Mouse (Mus musculus) gastrocnemius, postnatal 14 days (tissue): ENCODE measurements around the gene Prlr. TPM values are rescaled to one million over a fixed set of nuclear protein-coding genes. Genes with fewer than 3 reads are reported as not detected.

ENCODE experiments used
- total RNA-seq, 2 experiments: library from RNA; stranded (reverse); gene quantifications; 2 replicates each; pipeline ENCODE4 v1.2.3; 2021

The Prlr gene
- total RNA-seq, 2 experiments from 2014 or later = 1.3 to 2.0 TPM

Other genes starting within 250 kb of the Prlr start
- gene Gm21973, start 148.1 kb downstream of the Prlr start, total RNA-seq = not detected
- gene Agxt2, start 181.3 kb downstream of the Prlr start, total RNA-seq = not detected